ENCODE assay signal across 23 mouse cellular contexts in the genomic region with DNA sequence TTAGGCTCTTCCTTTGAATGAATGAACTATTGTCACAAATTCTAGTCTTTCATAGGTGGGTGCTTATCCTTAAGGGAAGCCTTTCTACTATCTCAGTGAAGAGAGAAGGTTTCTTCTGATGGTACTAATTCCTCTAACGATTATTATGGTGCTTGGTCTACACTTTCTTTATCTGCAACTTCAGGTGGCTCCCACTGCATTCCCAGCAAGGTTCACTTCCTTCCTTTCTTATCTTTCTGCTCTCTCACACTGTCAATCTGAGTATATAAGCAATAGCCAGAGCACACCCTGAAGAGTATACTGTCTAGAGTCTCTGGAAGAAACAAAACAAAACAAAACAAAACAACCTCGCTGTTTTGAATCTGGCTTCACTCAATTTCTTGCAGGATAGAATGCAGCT. TPM values are rescaled to one million over a fixed set of nuclear protein-coding genes. Genes with fewer than 3 reads are reported as not detected.
DNase-seq lines count a peak whose midpoint lies in the region; TF ChIP-seq lines count a peak whose summit lies in the region.
"Had no signal": no experiment of that assay in that cellular context is flagged by ENCODE, and none has a peak within 500 bp of the region (broad histone marks: within the 10 kb centered on the region; RNA-seq: fewer than 3 reads in every experiment).

No protein-coding gene starts in this region.

- no peak overlapping the region for H3K4me3 ChIP-seq in MEL (ENCODE audit: control insufficient read depth in 1 of 2, insufficient read depth in 1 of 2, low read depth in 2 of 2, low read length in 2 of 2)
- H3K4me3 ChIP-seq in bone marrow macrophage, adult 2 months (ENCODE audit: insufficient read depth, low read length): no peak overlapping the region

- no peak for TF ChIP-seq CTCF in MEL (IDR thresholded peaks at IDR 0.05 in 2 of 3, conservative IDR thresholded peaks at IDR 0.05 in 1 of 3; ENCODE audit: control insufficient read depth in 1 of 3, insufficient read depth in 1 of 3, low read depth in 2 of 3, low read length in 3 of 3, poor library complexity in 1 of 3, severe bottlenecking in 1 of 3)
- TF ChIP-seq CTCF in bone marrow macrophage, adult 2 months (IDR thresholded peaks at IDR 0.05; ENCODE audit: low read depth, low read length): no peak

- TF ChIP-seq EP300 in MEL (IDR thresholded peaks at IDR 0.05; ENCODE audit: low read depth in 1 of 2, low read length in 2 of 2): peak; percentile 69 to 71

- TF ChIP-seq POLR2A in MEL (IDR thresholded peaks at IDR 0.05; ENCODE audit: control insufficient read depth in 1 of 2, insufficient read depth in 1 of 2, low read depth in 1 of 2, low read length in 2 of 2, poor library complexity in 1 of 2): no peak
- TF ChIP-seq POLR2A in bone marrow macrophage, adult 2 months (IDR thresholded peaks at IDR 0.05; ENCODE audit: borderline replicate concordance, low read depth, low read length): no peak

- no peak for TF ChIP-seq RAD21 in MEL (IDR thresholded peaks at IDR 0.05; ENCODE audit: low read depth, low read length)

- H3K79me2 ChIP-seq in MEL (ENCODE audit: control insufficient read depth, insufficient read depth, low read length, poor library complexity): no peaks in the 10 kb centered on the region

- no peak overlapping the region for H3K27ac ChIP-seq in MEL (ENCODE audit: control insufficient read depth, low read depth, low read length)
- H3K27ac ChIP-seq in bone marrow macrophage, adult 2 months (ENCODE audit: insufficient read depth, low read depth, low read length): 0 out of 2 replicates have a peak overlapping the region, but pooled peaks have one; percentile 34

- H3K9ac ChIP-seq in MEL (ENCODE audit: control insufficient read depth, low read depth, low read length, poor library complexity, severe bottlenecking): no peak overlapping the region

- DNase-seq in MEL (ENCODE audit: low read depth, low spot score): peak; percentile 32
- no peak for DNase-seq in thymus, postnatal 36 days
- DNase-seq in ovary, adult 18-20 months (ENCODE audit: low spot score): no peak
- DNase-seq: adrenal gland, adult 2 months; adrenal gland, adult 8-10 months; adrenal gland, postnatal 10 days; adrenal gland, postnatal 14 days; adrenal gland, postnatal 25 days; adrenal gland, postnatal 36 days; B cell, adult 2 months; cerebellum, adult 11 months; cerebellum, adult 11-12 months; cerebellum, adult 18-20 months; cerebellum, adult 2 months; cerebellum, adult 8-10 months had no signal

- no peaks in the 10 kb centered on the region for H3K27me3 ChIP-seq in MEL (ENCODE audit: control insufficient read depth in 1 of 2, insufficient read depth in 2 of 2, low read length in 2 of 2)
- H3K27me3 ChIP-seq: CH12.LX, Patski had no signal

- H3K36me3 ChIP-seq in MEL (ENCODE audit: control insufficient read depth in 1 of 2, insufficient read depth in 2 of 2, low read length in 2 of 2): peaks cover 0 to 14% of the 10 kb centered on the region in 2 experiments; a peak in 2 of 4 replicates
- H3K36me3 ChIP-seq: G1E had no signal

- no peaks in the 10 kb centered on the region for H3K9me3 ChIP-seq in MEL (replicated peaks; ENCODE audit: insufficient read depth, low read length)

- peaks cover 1 to 8% of the 10 kb centered on the region in 2 experiments; a peak in 1 of 4 replicates for H3K4me1 ChIP-seq in MEL (ENCODE audit: control insufficient read depth in 1 of 2, insufficient read depth in 2 of 2, low read length in 2 of 2)
- peaks cover 8% of the 10 kb centered on the region for H3K4me1 ChIP-seq in bone marrow macrophage, adult 2 months (ENCODE audit: control insufficient read depth, insufficient read depth, low read length)

TF ChIP-seq in MEL, 35 proteins besides CTCF, POLR2A, EP300 and RAD21:
- TF ChIP-seq CHD1 (IDR thresholded peaks at IDR 0.05; ENCODE audit: low read depth, low read length) (no peak), MAFK (IDR thresholded peaks at IDR 0.05; ENCODE audit: borderline replicate concordance, low read depth, low read length) (0 out of 2 replicates have a peak, but pooled peaks have one; percentile 16), MXI1 (IDR thresholded peaks at IDR 0.05; ENCODE audit: low read depth, low read length) (no peak), RCOR1 (IDR thresholded peaks at IDR 0.05; ENCODE audit: low read depth, low read length) (peak; percentile 80), NRF1 (IDR thresholded peaks at IDR 0.05; ENCODE audit: insufficient read depth, low read depth, low read length, poor library complexity, severe bottlenecking) (no peak), GABPA (IDR thresholded peaks at IDR 0.05; ENCODE audit: low read depth, low read length) (no peak), JUND (IDR thresholded peaks at IDR 0.05; ENCODE audit: low read depth, low read length) (no peak), HCFC1 (IDR thresholded peaks at IDR 0.05; ENCODE audit: low read depth, low read length) (no peak), ZNF384 (IDR thresholded peaks at IDR 0.05; ENCODE audit: low read depth, low read length) (no peak), TAL1 (IDR thresholded peaks at IDR 0.05; ENCODE audit: low read length) (peak; percentile 18; the same call in 1 of the 2 replicates), MAX (IDR thresholded peaks at IDR 0.05; ENCODE audit: low read length) (no peak), POLR2AphosphoS2 (IDR thresholded peaks at IDR 0.05; ENCODE audit: low read length) (no peak), POLR2AphosphoS5 (IDR thresholded peaks at IDR 0.05; ENCODE audit: borderline replicate concordance, low read depth, low read length) (no peak), ZC3H11A (IDR thresholded peaks at IDR 0.05; ENCODE audit: low read depth, low read length) (no peak), UBTF (IDR thresholded peaks at IDR 0.05; ENCODE audit: borderline replicate concordance, insufficient read depth, low read depth, low read length) (no peak), E2F4 (IDR thresholded peaks at IDR 0.05; ENCODE audit: borderline replicate concordance, low read depth, low read length) (no peak), ELF1 (IDR thresholded peaks at IDR 0.05; ENCODE audit: low read depth, low read length) (no peak), SIN3A (IDR thresholded peaks at IDR 0.05; ENCODE audit: low read length) (peak; percentile 31; the same call in 1 of the 2 replicates), GATA1 (IDR thresholded peaks at IDR 0.05; ENCODE audit: low read depth, low read length) (peak; percentile 78), ZKSCAN1 (IDR thresholded peaks at IDR 0.05; ENCODE audit: low read depth, low read length) (no peak), TBP (IDR thresholded peaks at IDR 0.05; ENCODE audit: low read depth, low read length) (no peak), MYC (IDR thresholded peaks at IDR 0.05; ENCODE audit: low read depth, low read length) (no peak), CHD2 (IDR thresholded peaks at IDR 0.05; ENCODE audit: low read length) (no peak), TCF12 (IDR thresholded peaks at IDR 0.05; ENCODE audit: low read depth, low read length) (peak; percentile 63; the same call in 1 of the 2 replicates), NELFE (IDR thresholded peaks at IDR 0.05; ENCODE audit: low read depth, low read length) (no peak), USF2 (IDR thresholded peaks at IDR 0.05; ENCODE audit: borderline replicate concordance in 1 of 2, insufficient read depth in 1 of 2, low read depth in 1 of 2, low read length in 2 of 2) (no peak), KAT2A (conservative IDR thresholded peaks at IDR 0.05; ENCODE audit: low read depth, low read length) (no peak), MAZ (IDR thresholded peaks at IDR 0.05; ENCODE audit: low read depth, low read length) (no peak), SMC3 (IDR thresholded peaks at IDR 0.05; ENCODE audit: low read depth, low read length) (no peak), MYB (IDR thresholded peaks at IDR 0.05; ENCODE audit: low read depth, low read length) (no peak), ETS1 (IDR thresholded peaks at IDR 0.05; ENCODE audit: low read depth, low read length) (peak; percentile 55), ZMIZ1 (IDR thresholded peaks at IDR 0.05; ENCODE audit: low read depth, low read length) (no peak), MEF2A (IDR thresholded peaks at IDR 0.05; ENCODE audit: extremely low read depth, insufficient replicate concordance, low read depth, low read length, poor library complexity, severe bottlenecking) (no peak), USF1 (IDR thresholded peaks at IDR 0.05; ENCODE audit: low read depth, low read length) (no peak), BHLHE40 (IDR thresholded peaks at IDR 0.05; ENCODE audit: borderline replicate concordance, low read depth, low read length) (no peak)

RNA-seq across cellular contexts. Expression of gene Slc22a13, which starts 10.8 kb away (rescaled TPM):
- total RNA-seq in MEL (2012; rRNA removed): not detected in 2 replicates
- under 1 TPM in 1 of 2 experiments, not detected in 1; 0.04 TPM for polyA plus RNA-seq in MEL (2012; ENCODE audit: insufficient read depth in 1 of 2, insufficient read length in 2 of 2, low read depth in 1 of 2, low replicate concordance in 2 of 2, missing spikeins in 1 of 2)
- polyA plus RNA-seq in bone marrow macrophage, adult 2 months (2012; ENCODE audit: insufficient read depth, insufficient read length, missing spikeins): not detected in 2 replicates
- total RNA-seq: adrenal gland, adult 18-20 months; adrenal gland, adult 2 months; adrenal gland, adult 8-10 months; adrenal gland, postnatal 10 days; adrenal gland, postnatal 14 days; adrenal gland, postnatal 25 days; adrenal gland, postnatal 36 days; CH12.LX; G1E had no signal
- polyA plus RNA-seq: activated CD4-positive, CD25-positive, alpha-beta regulatory T cell, adult 4 months; adrenal gland, adult 2 months; C2C12; CD4-positive, CD25-positive, alpha-beta regulatory T cell, adult 4 months; cerebellum, adult 2 months; G1E had no signal
